Mouse (Mus musculus) ES-Bruce4 (cell line): ENCODE data around the gene Dctn3. TPM values are rescaled to one million over a fixed set of nuclear protein-coding genes. Genes with fewer than 3 reads are reported as not detected.

ENCODE experiments used
- H3K27ac ChIP-seq: 2 replicates; pipeline ENCODE4 v1.5.1; 2012; ENCODE audit warnings: low read length, inconsistent platforms; ENCODE audit not compliant: insufficient read depth
- H3K27me3 ChIP-seq: 2 replicates; pipeline ENCODE4 v1.6.1; 2012; ENCODE audit warnings: mild to moderate bottlenecking, low read length, inconsistent platforms; ENCODE audit not compliant: control insufficient read depth, poor library complexity, insufficient read depth, severe bottlenecking
- H3K36me3 ChIP-seq: 2 replicates; pipeline ENCODE4 v1.6.1; 2012; ENCODE audit warnings: inconsistent platforms, mild to moderate bottlenecking, low read length, moderate library complexity; ENCODE audit not compliant: control insufficient read depth, poor library complexity, insufficient read depth, severe bottlenecking
- H3K4me1 ChIP-seq: one replicate; pipeline ENCODE4 v1.8.1; 2011; ENCODE audit warnings: low read length; ENCODE audit not compliant: control insufficient read depth, insufficient read depth
- H3K4me3 ChIP-seq: 2 replicates; pipeline ENCODE4 v1.5.1; 2011; ENCODE audit warnings: low read depth, mild to moderate bottlenecking, low read length
- H3K9ac ChIP-seq: 2 replicates; pipeline ENCODE4 v1.6.1; 2012; ENCODE audit warnings: low read depth, mild to moderate bottlenecking, inconsistent platforms; ENCODE audit not compliant: poor library complexity, severe bottlenecking
- H3K9me3 ChIP-seq: replicated peaks from 2 replicates; pipeline ENCODE4 v1.6.1; 2012; ENCODE audit warnings: mild to moderate bottlenecking, low read length, inconsistent platforms; ENCODE audit not compliant: control insufficient read depth, poor library complexity, insufficient read depth, severe bottlenecking
- CTCF ChIP-seq: IDR thresholded peaks from one replicate; pipeline ENCODE4 v1.8.1; 2011; ENCODE audit warnings: low read depth, low read length
- EP300 ChIP-seq: IDR thresholded peaks from 2 replicates; pipeline ENCODE4 v1.6.1; 2011; ENCODE audit warnings: low read depth, low read length; ENCODE audit not compliant: insufficient read depth
- POLR2A ChIP-seq: IDR thresholded peaks from one replicate; pipeline ENCODE4 v1.8.1; 2011; ENCODE audit warnings: low read length; ENCODE audit not compliant: insufficient read depth
- polyA plus RNA-seq: library from polyadenylated mRNA; stranded (reverse); fragments of >200 nt; gene quantifications from 2 replicates; pipeline ENCODE4 v1.2.4, GENCODE M21; 2011; ENCODE audit warnings: low read depth; ENCODE audit not compliant: missing spikeins, insufficient read depth, insufficient read length

The Dctn3 gene
- polyA plus RNA-seq, 1 experiment: 65.1 TPM

- no peaks in the 10 kb centered on the region for H3K36me3 ChIP-seq
- no peak overlapping the region for H3K9ac ChIP-seq
- no peak for TF ChIP-seq CTCF
- no peak overlapping the region for H3K4me3 ChIP-seq
- H3K9me3 ChIP-seq: no peaks in the 10 kb centered on the region
- peaks cover 2% of the 10 kb centered on the region for H3K4me1 ChIP-seq
- H3K27ac ChIP-seq: no peak overlapping the region
- no peaks in the 10 kb centered on the region for H3K27me3 ChIP-seq
Observed at GRCm38 (mm10) chr4:41670836-41671235, 52.1 kb downstream of the Dctn3 start.

GRCm38 (mm10) chr4:41666646-41667045, 56.3 kb downstream of the Dctn3 start:
- H3K9ac ChIP-seq: no peak overlapping the region
- no peak overlapping the region for H3K4me3 ChIP-seq
- TF ChIP-seq EP300 (no peak), CTCF (no peak), POLR2A (no peak)
- no peaks in the 10 kb centered on the region for H3K9me3 ChIP-seq
- H3K4me1 ChIP-seq: peaks cover 3% of the 10 kb centered on the region
- H3K36me3 ChIP-seq: no peaks in the 10 kb centered on the region
- no peaks in the 10 kb centered on the region for H3K27me3 ChIP-seq
- no peak overlapping the region for H3K27ac ChIP-seq

DNA sequence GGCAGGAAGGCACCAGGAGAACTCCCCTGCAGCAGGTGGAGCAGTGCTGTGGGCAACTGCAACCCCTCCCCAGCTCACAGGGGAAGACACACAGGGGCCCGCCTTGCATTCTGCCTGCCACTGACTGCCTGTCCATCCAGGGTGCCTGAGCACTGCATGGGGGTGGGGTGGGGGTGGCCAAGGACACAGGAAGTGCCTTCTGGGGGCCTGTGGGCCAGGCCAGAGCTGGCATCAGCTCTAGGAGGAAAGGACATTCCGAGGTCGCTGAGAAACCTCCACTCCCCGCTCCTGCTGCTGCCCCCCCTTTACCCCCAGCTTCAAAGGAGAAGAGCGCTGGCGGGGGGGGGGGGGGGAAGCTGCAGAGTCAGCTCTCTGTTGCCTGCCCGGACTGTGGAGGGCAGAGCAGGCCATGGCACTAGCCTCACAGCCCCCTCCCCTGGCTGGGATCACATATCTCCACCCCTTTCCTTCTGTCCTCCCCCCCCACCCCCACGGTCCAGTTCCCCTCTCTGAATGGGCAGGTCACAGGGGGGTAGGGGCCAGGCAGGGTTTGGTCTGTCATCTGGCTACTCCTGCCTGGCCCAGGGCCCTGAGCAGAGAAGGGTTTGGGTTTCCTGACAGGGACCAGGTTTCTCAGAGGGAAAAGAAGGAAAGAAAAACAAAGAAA, 57.8 kb downstream of the Dctn3 start:
- no peak overlapping the region for H3K27ac ChIP-seq
- no peak for TF ChIP-seq CTCF
- TF ChIP-seq EP300: no peak
- TF ChIP-seq POLR2A: no peak
- H3K9ac ChIP-seq: no peak overlapping the region
- no peaks in the 10 kb centered on the region for H3K9me3 ChIP-seq
- H3K4me1 ChIP-seq: peaks cover 3% of the 10 kb centered on the region
- H3K27me3 ChIP-seq: no peaks in the 10 kb centered on the region
- no peaks in the 10 kb centered on the region for H3K36me3 ChIP-seq
- H3K4me3 ChIP-seq: no peak overlapping the region

Other genes starting within 250 kb of the Dctn3 start
- gene AI464131, start 220.1 kb downstream of the Dctn3 start, polyA plus RNA-seq: 3.8 and 3.9 TPM in 2 replicates
- not detected in 2 replicates for gene 1110017D15Rik, start 205.8 kb downstream of the Dctn3 start, polyA plus RNA-seq
- 3.8 and 4.3 TPM in 2 replicates for gene Fam219a, start 153.6 kb downstream of the Dctn3 start, polyA plus RNA-seq
- 4.3 and 7.3 TPM in 2 replicates for gene Dnaic1, start 153.4 kb downstream of the Dctn3 start, polyA plus RNA-seq
- 5.3 and 5.4 TPM in 2 replicates for gene Enho, start 82.8 kb downstream of the Dctn3 start, polyA plus RNA-seq
- gene Cntfr, start 26.1 kb downstream of the Dctn3 start, polyA plus RNA-seq: 23.9 and 27.1 TPM in 2 replicates
- 4.5 and 4.7 TPM in 2 replicates for gene Il11ra1, start 23.2 kb downstream of the Dctn3 start, polyA plus RNA-seq
- gene Rpp25l, start 9.6 kb downstream of the Dctn3 start, polyA plus RNA-seq: 23.5 and 23.8 TPM in 2 replicates
- gene Arid3c, start 8.0 kb upstream of the Dctn3 start, polyA plus RNA-seq: 0.64 and 0.69 TPM in 2 replicates
- 21.7 and 21.9 TPM in 2 replicates for gene Galt, start 32.1 kb upstream of the Dctn3 start, polyA plus RNA-seq
- 62.6 and 63.1 TPM in 2 replicates for gene Sigmar1, start 33.0 kb upstream of the Dctn3 start, polyA plus RNA-seq
- gene Ccl27a, start 51.1 kb upstream of the Dctn3 start, polyA plus RNA-seq: 28.4 and 32.8 TPM in 2 replicates
- gene Gm21541, start 180.4 kb upstream of the Dctn3 start, polyA plus RNA-seq: not detected in 2 replicates
- 0.94 and 2.3 TPM in 2 replicates for gene Gm20878, start 218.4 kb upstream of the Dctn3 start, polyA plus RNA-seq
- not detected in 2 replicates for gene Fam205a4, start 242.9 kb upstream of the Dctn3 start, polyA plus RNA-seq